Mouse (Mus musculus): ENCODE data around the gene Chrdl2. TPM values are rescaled to one million over a fixed set of nuclear protein-coding genes. Genes with fewer than 3 reads are reported as not detected.

Gene Chrdl2
- total RNA-seq, 2 experiments from 2014 or later, result 0.41 TPM; not detected in 1

Other genes starting within 250 kb of the Chrdl2 start
- gene Olfr521, start 242.7 kb upstream of the Chrdl2 start, total RNA-seq (2021), result not detected
- gene Neu3, start 177.8 kb upstream of the Chrdl2 start, total RNA-seq (2021), result 1 to 10 TPM; 2.8 to 2.9 TPM
- 1 to 10 TPM in 1 of 2 experiments, under 1 TPM in 1; 0.78 to 1.2 TPM for gene Xrra1, start 147.1 kb upstream of the Chrdl2 start, total RNA-seq (2021)
- gene Spcs2, start 142.7 kb upstream of the Chrdl2 start, total RNA-seq (2021), result 100 to 1,000 TPM in 1 of 2 experiments, 10 to 100 TPM in 1; 93.5 to 102 TPM
- 10 to 100 TPM; 45.6 to 50.8 TPM for gene Rnf169, start 25.7 kb upstream of the Chrdl2 start, total RNA-seq (2021)
- 10 to 100 TPM; 32.9 to 35.7 TPM for gene Pold3, start 115.4 kb downstream of the Chrdl2 start, total RNA-seq (2021)
- gene Lipt2, start 153.1 kb downstream of the Chrdl2 start, total RNA-seq (2021), result 1 to 10 TPM; 4.9 to 5.4 TPM
- gene Kcne3, start 170.3 kb downstream of the Chrdl2 start, total RNA-seq (2021), result not detected
- gene Pgm2l1, start 221.2 kb downstream of the Chrdl2 start, total RNA-seq (2021), result 100 to 1,000 TPM; 303 to 336 TPM